Mouse (Mus musculus) embryonic facial prominence, embryonic 12.5 days (tissue): ENCODE measurements around the gene Gm10972. TPM values are rescaled to one million over a fixed set of nuclear protein-coding genes. Genes with fewer than 3 reads are reported as not detected.
"Not testable (repeated sequence)": the region's sequence is repeated elsewhere in the genome, so short reads cannot be mapped to it uniquely, and the experiment has no call there.

Experiments
- ATAC-seq: fragments of 200-750 bp; cut with Nextera tagmentation; 2 replicates; pipeline ENCODE4 v1.8.0; 2017; ENCODE audit not compliant: insufficient number of reproducible peaks, insufficient read depth, low FRiP score, low TSS enrichment
- H3K27ac ChIP-seq: fragments of 300-500 bp; sonication (generic); 2 replicates; pipeline ENCODE4 v1.5.1; 2016; ENCODE audit warnings: mild to moderate bottlenecking
- H3K27me3 ChIP-seq: fragments of 300-500 bp; sonication (generic); 2 replicates; pipeline ENCODE4 v1.6.1; 2016; ENCODE audit warnings: mild to moderate bottlenecking, moderate library complexity
- H3K36me3 ChIP-seq: fragments of 300-500 bp; sonication (generic); 2 replicates; pipeline ENCODE4 v1.6.1; 2016; ENCODE audit warnings: mild to moderate bottlenecking
- H3K4me1 ChIP-seq: fragments of 300-500 bp; sonication (generic); 2 replicates; pipeline ENCODE4 v1.6.1; 2016
- H3K4me2 ChIP-seq: fragments of 300-500 bp; sonication (generic); replicated peaks from 2 replicates; pipeline ENCODE4 v1.6.1; 2016; ENCODE audit warnings: mild to moderate bottlenecking, moderate library complexity
- H3K4me3 ChIP-seq: fragments of 300-500 bp; sonication (generic); 2 replicates; pipeline ENCODE4 v1.5.1; 2016; ENCODE audit warnings: mild to moderate bottlenecking
- H3K9ac ChIP-seq: fragments of 300-500 bp; sonication (generic); 2 replicates; pipeline ENCODE4 v1.6.1; 2016; ENCODE audit warnings: mild to moderate bottlenecking, moderate library complexity
- H3K9me3 ChIP-seq: fragments of 300-500 bp; sonication (generic); 2 replicates; pipeline ENCODE4 v1.6.1; 2016; ENCODE audit warnings: mild to moderate bottlenecking, moderate library complexity
- WGBS: fragments of 180-500 bp; shearing (Covaris S2); methylation state at CpG from one replicate; pipeline ENCODE4 v1.1.7; 2016; 5-methylcytosine and 5-hydroxymethylcytosine counted together
- polyA plus RNA-seq: library from polyadenylated mRNA; unstranded; fragments of >200 nt; fragmentation: Nextera tagmentation; extraction: Ambion mirVana; gene quantifications from 2 replicates; pipeline ENCODE4 v1.2.1, GENCODE M21; 2016

The Gm10972 gene
- polyA plus RNA-seq, 1 experiment from 2014 or later: not detected

- not testable (repeated sequence) for H3K4me2 ChIP-seq, H3K27ac ChIP-seq, H3K4me1 ChIP-seq, ATAC-seq, H3K9me3 ChIP-seq, H3K27me3 ChIP-seq, H3K36me3 ChIP-seq, H3K4me3 ChIP-seq, H3K9ac ChIP-seq
- WGBS: 83% methylated on average over 2 of the region's 2 CpGs
Measured at GRCm38 (mm10) chr3:94660841-94661240, 17.9 kb downstream of the Gm10972 start.

- not testable (repeated sequence) for H3K27ac ChIP-seq, H3K9me3 ChIP-seq, ATAC-seq, H3K4me2 ChIP-seq, H3K36me3 ChIP-seq, H3K4me3 ChIP-seq, H3K4me1 ChIP-seq, H3K9ac ChIP-seq, H3K27me3 ChIP-seq
- WGBS: 64% methylated on average over 5 of the region's 5 CpGs
Measured at GRCm38 (mm10) chr3:94665060-94665802, 22.3 kb downstream of the Gm10972 start.

DNA sequence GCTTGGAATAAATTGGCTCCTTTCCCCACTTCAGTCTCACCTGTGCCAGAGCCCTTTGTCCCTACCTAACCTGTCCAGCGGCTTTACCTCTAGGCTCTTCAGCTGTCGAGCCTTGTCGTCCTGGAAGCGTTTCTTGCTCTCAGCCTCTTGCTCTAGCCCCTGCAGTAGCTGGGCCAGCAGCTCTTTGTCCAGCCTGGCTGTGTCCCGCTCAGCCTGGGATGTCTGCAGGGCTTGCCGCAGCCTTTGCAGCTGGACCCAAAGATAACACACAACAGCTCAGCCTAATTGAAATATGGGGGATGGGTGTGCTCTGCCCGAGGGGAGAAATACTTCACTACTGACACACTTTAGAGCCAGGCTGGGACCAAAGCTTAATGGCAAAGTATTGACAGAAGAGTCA lies 23.0 kb downstream of the Gm10972 start:
- not testable (repeated sequence) for H3K4me3 ChIP-seq, H3K36me3 ChIP-seq, H3K4me2 ChIP-seq, H3K27me3 ChIP-seq, H3K27ac ChIP-seq, H3K4me1 ChIP-seq, H3K9ac ChIP-seq, ATAC-seq, H3K9me3 ChIP-seq
- 18% methylated on average over 7 of the region's 7 CpGs for WGBS

GRCm38 (mm10) chr3:94675101-94675500 lies 32.2 kb downstream of the Gm10972 start:
- 80% methylated on average over 9 of the region's 9 CpGs for WGBS
- H3K4me2 ChIP-seq, H3K9me3 ChIP-seq, H3K27me3 ChIP-seq, H3K4me3 ChIP-seq, H3K27ac ChIP-seq, H3K9ac ChIP-seq, ATAC-seq, H3K36me3 ChIP-seq, H3K4me1 ChIP-seq: not testable (repeated sequence)

DNA sequence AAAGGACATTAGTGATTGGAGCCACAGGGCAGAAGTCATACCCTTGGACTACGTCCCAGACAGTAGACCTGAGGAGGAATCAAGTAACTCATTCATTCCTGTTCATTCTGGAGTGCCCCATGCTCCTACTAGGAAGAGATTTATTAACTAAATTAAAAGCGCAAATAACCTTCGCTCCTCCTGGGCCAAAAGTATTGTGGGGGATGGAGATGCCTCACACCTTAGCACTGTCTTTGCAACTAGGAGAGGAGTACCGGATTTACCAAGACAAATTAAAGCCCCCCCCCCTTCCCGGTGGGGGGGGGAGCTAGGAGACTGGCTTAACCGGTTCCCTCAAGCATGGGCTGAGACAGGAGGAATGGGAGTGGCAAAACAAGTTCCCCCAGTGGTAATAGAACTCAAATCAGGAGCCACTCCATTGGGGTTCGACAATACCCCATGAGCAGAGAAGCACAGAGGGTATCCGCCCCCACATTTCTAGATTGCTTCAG lies 36.5 kb downstream of the Gm10972 start:
- Histone ChIP-seq H3K4me3 (no peak overlapping the region), H3K27ac (no peak overlapping the region), H3K9me3 (no peaks in the 10 kb centered on the region), H3K27me3 (no peaks in the 10 kb centered on the region), H3K4me1 (no peaks in the 10 kb centered on the region), H3K9ac (no peak overlapping the region), H3K4me2 (no peak overlapping the region), H3K36me3 (no peaks in the 10 kb centered on the region)
- ATAC-seq: 0 out of 2 replicates have a peak, but pooled peaks have one; percentile 41
- WGBS: 72% methylated on average over 8 of the region's 8 CpGs

DNA sequence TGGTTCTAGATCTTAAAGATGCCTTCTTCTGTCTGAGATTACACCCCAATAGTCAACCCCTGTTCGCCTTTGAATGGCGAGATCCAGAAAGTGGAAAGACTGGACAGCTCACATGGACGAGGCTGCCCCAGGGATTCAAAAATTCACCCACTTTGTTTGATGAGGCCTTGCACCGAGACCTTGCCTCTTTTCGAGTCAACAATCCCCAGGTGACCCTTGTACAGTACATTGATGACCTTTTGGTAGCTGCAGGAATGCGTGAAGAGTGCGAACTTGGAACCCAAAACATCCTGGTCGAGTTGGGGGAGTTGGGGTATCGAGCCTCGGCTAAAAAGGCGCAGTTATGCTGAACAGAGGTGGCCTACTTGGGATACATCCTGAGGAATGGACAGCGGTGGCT lies 37.1 kb downstream of the Gm10972 start:
- not testable (repeated sequence) for H3K9ac ChIP-seq, H3K4me2 ChIP-seq, H3K9me3 ChIP-seq, ATAC-seq, H3K27ac ChIP-seq, H3K4me1 ChIP-seq, H3K4me3 ChIP-seq, H3K36me3 ChIP-seq, H3K27me3 ChIP-seq
- 88% methylated on average over 12 of the region's 12 CpGs for WGBS

DNA sequence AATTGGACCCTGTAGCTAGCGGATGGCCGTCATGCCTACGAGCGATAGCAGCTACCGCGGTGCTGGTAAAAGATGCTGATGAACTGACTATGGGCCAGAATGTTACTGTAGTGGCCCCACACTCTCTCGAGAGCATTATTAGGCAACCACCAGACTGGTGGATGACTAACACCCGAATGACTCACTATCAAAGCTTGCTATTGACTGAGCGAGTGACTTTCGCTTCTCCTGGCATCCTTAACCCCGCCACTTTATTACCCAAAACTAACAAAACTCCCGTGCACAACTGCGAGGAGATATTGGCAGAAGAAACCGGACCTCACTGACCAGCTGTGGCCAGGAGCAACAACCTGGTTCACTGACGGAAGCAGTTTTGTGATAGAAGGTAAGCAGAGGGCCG lies 37.9 kb downstream of the Gm10972 start:
- no peak overlapping the region for H3K4me3 ChIP-seq
- H3K36me3 ChIP-seq: no peaks in the 10 kb centered on the region
- H3K4me1 ChIP-seq: no peaks in the 10 kb centered on the region
- H3K27ac ChIP-seq: no peak overlapping the region
- no peak overlapping the region for H3K9ac ChIP-seq
- no peaks in the 10 kb centered on the region for H3K9me3 ChIP-seq
- H3K4me2 ChIP-seq: no peak overlapping the region
- 93% methylated on average over 16 of the region's 16 CpGs for WGBS
- no peak for ATAC-seq
- H3K27me3 ChIP-seq: no peaks in the 10 kb centered on the region

DNA sequence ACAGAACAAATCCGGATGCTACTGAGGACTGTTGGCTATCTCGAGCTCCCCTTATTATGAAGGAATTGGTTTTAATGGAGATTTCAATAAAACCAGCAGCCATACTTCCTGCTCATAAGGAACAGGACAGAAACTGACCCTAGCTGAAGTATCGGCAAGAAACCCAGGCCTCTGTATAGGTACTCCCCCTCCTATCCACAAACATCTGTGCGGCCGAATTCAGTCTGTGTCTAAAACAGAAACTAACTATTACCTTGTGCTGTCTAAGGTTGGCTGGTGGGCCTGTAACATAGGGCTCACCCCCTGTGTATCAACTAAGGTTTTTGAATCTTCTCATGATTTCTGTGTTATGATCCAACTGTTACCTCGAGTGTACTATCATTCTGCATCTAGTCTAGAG lies 40.7 kb downstream of the Gm10972 start:
- no peak for ATAC-seq
- no peak overlapping the region for H3K4me2 ChIP-seq
- H3K27me3 ChIP-seq: no peaks in the 10 kb centered on the region
- no peaks in the 10 kb centered on the region for H3K9me3 ChIP-seq
- H3K4me1 ChIP-seq: no peaks in the 10 kb centered on the region
- no peaks in the 10 kb centered on the region for H3K36me3 ChIP-seq
- no peak overlapping the region for H3K27ac ChIP-seq
- H3K9ac ChIP-seq: no peak overlapping the region
- WGBS: 77% methylated on average over 6 of the region's 6 CpGs
- H3K4me3 ChIP-seq: no peak overlapping the region

- not testable (repeated sequence) for ATAC-seq, H3K9me3 ChIP-seq, H3K27me3 ChIP-seq, H3K4me1 ChIP-seq, H3K27ac ChIP-seq, H3K4me3 ChIP-seq, H3K36me3 ChIP-seq, H3K4me2 ChIP-seq, H3K9ac ChIP-seq
- 86% methylated on average over 8 of the region's 8 CpGs for WGBS
Measured at GRCm38 (mm10) chr3:94685989-94686772, 43.3 kb downstream of the Gm10972 start.

DNA sequence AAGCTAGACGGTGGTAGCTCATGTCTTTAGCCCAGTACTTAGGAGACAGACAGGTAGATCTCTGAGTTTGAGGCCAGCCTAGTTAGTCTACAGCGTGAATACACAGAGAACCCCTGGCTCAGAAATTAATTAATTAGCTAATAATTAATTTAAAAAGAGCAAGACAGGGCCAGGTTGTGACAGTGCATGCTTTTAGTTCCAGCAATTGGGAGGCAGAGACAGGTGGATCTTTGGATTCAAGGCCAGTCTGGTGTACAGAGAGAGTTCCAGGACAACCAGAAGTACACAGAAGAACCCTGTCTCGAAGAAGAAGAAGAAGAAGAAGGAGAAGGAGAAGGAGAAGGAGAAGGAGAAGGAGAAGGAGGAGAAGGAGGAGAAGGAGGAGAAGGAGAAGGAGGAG lies 45.8 kb downstream of the Gm10972 start:
- WGBS: 90% methylated on average over 3 of the region's 3 CpGs

GRCm38 (mm10) chr3:94689195-94689594 lies 46.3 kb downstream of the Gm10972 start:
- not testable (repeated sequence) for H3K36me3 ChIP-seq, H3K9ac ChIP-seq, H3K27ac ChIP-seq, H3K4me1 ChIP-seq, H3K4me2 ChIP-seq, H3K4me3 ChIP-seq, H3K9me3 ChIP-seq, ATAC-seq, H3K27me3 ChIP-seq
- 71% methylated on average over 1 of the region's 1 CpGs for WGBS

More for the DNA sequence above, 45.8 kb downstream of the Gm10972 start:
- not testable (repeated sequence) for H3K36me3 ChIP-seq, ATAC-seq, H3K4me1 ChIP-seq, H3K27ac ChIP-seq, H3K4me3 ChIP-seq, H3K27me3 ChIP-seq, H3K9ac ChIP-seq, H3K9me3 ChIP-seq, H3K4me2 ChIP-seq

DNA sequence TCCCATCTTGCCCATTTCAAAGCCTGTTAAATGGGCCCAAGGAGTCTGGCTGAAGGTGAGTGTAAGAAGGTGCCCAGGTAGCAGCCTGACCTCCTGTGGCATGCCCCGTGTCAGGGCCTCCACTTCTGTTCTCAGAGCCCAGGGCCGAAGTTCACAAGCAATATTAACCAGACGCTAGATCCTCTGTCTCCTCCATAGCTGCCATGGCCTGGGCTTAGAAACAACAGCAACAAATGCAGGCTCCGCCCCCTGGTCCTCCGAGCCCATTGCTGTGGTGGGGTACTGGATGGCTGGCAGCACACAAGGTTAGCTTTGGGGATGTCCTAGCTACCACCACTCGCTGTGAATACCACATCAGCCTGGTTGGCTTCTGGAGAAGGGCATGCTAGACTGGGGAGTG lies 47.2 kb downstream of the Gm10972 start:
- not testable (repeated sequence) for H3K4me2 ChIP-seq, H3K36me3 ChIP-seq, H3K27me3 ChIP-seq, H3K4me1 ChIP-seq, H3K4me3 ChIP-seq, H3K27ac ChIP-seq, ATAC-seq, H3K9ac ChIP-seq, H3K9me3 ChIP-seq
- 55% methylated on average over 6 of the region's 6 CpGs for WGBS
